Mouse (Mus musculus): ENCODE data around the gene Slc16a14. TPM values are rescaled to one million over a fixed set of nuclear protein-coding genes. Genes with fewer than 3 reads are reported as not detected.

Slc16a14 gene
- polyA plus RNA-seq, 1 experiment from 2014 or later, result 25.1 TPM

DNA sequence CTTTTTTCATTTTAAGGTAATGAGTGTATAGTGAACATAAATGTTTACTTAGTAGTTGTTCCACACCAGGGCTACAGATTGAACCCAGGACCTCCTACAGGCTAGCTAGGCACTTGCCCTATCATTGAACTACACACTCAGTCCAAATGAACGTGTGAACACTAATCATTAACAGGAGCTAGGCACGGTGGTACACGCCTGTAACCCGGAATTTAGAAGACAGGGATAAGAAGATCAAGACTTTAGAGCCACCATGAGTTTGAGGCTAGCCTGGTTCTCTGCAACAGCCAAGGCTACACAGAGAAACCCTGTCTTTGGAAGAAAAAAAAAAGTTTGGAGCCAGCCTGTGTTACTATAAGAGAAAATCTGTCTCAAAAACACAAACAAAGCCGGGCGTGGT, 75.3 kb downstream of the Slc16a14 start:
- no peak for ATAC-seq (replicated peaks)
- Histone ChIP-seq H3K36me3 (replicated peaks) (no peaks in the 10 kb centered on the region), H3K9me3 (no peaks in the 10 kb centered on the region), H3K9ac (no peak overlapping the region), H3K27me3 (replicated peaks) (no peaks in the 10 kb centered on the region), H3K4me2 (no peak overlapping the region), H3K4me1 (no peaks in the 10 kb centered on the region), H3K4me3 (no peak overlapping the region), H3K27ac (no peak overlapping the region)
- WGBS, result 95% methylated on average over 6 of the region's 6 CpGs

Other genes with a start within 250 kb of the Slc16a14 start
- gene Dner, start 238.9 kb downstream of the Slc16a14 start, polyA plus RNA-seq (2015; fragmentation: Nextera tagmentation; extraction: Ambion mirVana), result 275 and 291 TPM in 2 replicates
- 5.1 and 6.0 TPM in 2 replicates for gene Fbxo36, start 95.3 kb downstream of the Slc16a14 start, polyA plus RNA-seq (2015; fragmentation: Nextera tagmentation; extraction: Ambion mirVana)
- gene Trip12, start 94.6 kb downstream of the Slc16a14 start, polyA plus RNA-seq (2015; fragmentation: Nextera tagmentation; extraction: Ambion mirVana), result 53.1 and 53.2 TPM in 2 replicates
- not detected in 2 replicates for gene Gm10553, start 165.0 kb upstream of the Slc16a14 start, polyA plus RNA-seq (2015; fragmentation: Nextera tagmentation; extraction: Ambion mirVana)
- gene A530032D15Rik, start 174.7 kb upstream of the Slc16a14 start, polyA plus RNA-seq (2015; fragmentation: Nextera tagmentation; extraction: Ambion mirVana), result not detected in 2 replicates